Mouse (Mus musculus): ENCODE measurements around the gene Zfp936. TPM values are rescaled to one million over a fixed set of nuclear protein-coding genes. Genes with fewer than 3 reads are reported as not detected.

Zfp936 gene
- polyA plus RNA-seq, 1 experiment from 2014 or later = not detected

Small RNA genes within 50 kb of the gene (microRNA-seq; reads per million reads assigned to microRNA genes)
- gene Gm22707 = not detected

Other genes with a start within 250 kb of the Zfp936 start
- not detected in 2 replicates for gene Gm2381, start 247.0 kb upstream of the Zfp936 start, polyA plus RNA-seq (2015; fragmentation: Nextera tagmentation; extraction: Ambion mirVana)
- gene Vmn2r63, start 180.4 kb upstream of the Zfp936 start, polyA plus RNA-seq (2015; fragmentation: Nextera tagmentation; extraction: Ambion mirVana) = not detected in 2 replicates
- not detected in 2 replicates for gene Gm9268, start 95.5 kb upstream of the Zfp936 start, polyA plus RNA-seq (2015; fragmentation: Nextera tagmentation; extraction: Ambion mirVana)
- 4.5 and 4.9 TPM in 2 replicates for gene Zfp715, start 199.1 kb downstream of the Zfp936 start, polyA plus RNA-seq (2015; fragmentation: Nextera tagmentation; extraction: Ambion mirVana)
- 1.8 and 1.9 TPM in 2 replicates for gene Siglecf, start 237.1 kb downstream of the Zfp936 start, polyA plus RNA-seq (2015; fragmentation: Nextera tagmentation; extraction: Ambion mirVana)